Mouse (Mus musculus): ENCODE data around the gene Creb3l4.
A peak's percentile ranks its signal among the peaks of the same experiment; 100 is the strongest.

Creb3l4 gene

DNA sequence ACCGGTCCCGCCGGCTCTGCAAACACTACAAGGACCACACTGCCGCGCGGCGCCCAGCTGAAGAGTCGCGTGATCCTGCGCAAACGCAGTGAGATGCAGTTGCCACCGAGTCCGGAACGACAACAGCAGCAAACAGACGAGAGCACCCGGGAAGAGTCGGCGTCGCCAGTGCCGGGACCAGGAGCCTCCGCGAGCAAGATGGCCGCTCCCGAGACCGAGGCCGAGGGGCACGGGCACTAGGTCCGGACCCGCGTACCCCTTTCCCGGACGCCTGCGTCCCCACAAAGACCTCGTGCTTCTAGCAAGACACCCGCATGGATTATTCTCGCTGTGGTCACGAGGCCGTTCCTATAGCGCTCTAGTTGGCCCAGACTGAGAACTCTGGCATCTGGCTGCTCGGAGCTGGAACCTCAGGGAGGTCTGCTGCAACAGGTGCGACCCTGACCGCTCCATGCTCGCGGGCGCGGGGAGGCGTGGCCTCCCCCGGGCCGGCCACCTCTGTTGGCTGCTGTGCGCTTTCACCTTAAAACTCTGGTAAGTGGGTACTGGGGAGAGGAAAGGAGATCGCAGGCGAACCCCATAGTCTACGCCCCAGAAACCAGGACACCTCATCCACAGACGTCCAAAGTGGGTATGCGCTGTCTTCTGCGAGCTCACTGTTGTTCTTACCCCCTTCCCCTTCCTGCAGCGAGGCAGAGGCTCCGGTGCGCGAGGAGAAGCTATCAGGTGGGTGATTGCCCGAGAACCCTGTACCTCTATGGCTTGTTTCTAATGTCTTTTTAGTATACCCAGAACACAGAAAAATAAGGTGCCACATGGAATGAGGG lies 11.6 kb downstream of the Creb3l4 start, which contains the start of gene Jtb:
Gene Jtb, plus strand, starts transcription at position 91 of the 827 bp plus-strand sequence.
- DNase-seq (ENCODE audit: low spot score), result peak; percentile 94

DNA sequence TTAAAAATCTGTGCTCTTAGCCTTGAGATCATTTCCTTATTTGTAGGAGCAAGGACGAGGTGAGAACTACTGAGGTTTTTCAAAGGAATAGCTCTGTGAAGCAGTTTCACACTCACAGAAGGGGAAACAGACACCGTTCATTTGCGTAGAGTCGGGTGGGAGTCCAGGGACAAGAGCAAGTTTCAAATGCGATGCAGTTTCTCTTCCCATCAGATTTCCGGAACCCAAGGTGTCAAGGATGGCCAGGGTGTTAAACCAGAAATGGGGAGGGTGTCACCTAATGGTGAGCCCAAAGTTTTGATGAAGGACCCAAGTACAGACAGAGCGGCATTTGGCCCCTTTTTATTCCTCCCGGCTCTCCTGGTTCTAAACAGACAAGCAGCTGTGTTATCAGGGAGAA lies 12.2 kb downstream of the Creb3l4 start:
- DNase-seq (ENCODE audit: low spot score), result no peak

DNA sequence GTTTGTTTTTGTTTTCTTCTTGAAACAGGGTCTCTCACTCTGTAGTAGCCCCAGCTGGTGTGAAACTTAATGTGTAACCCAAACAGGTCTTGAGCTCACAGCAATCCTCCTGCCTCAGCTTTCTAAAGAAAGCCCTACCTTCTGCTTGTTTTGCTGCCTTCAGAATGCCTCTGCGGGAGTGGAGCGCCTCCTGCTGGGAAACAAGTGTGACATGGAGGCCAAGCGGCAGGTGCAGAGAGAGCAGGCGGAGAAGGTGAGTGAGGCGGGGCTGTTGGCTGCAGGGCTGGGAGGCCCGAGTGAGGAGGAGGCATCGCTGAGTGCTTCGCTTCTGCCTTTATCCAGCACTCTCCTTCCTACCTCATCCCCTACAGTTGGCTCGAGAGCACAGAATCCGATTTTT lies 19.0 kb downstream of the Creb3l4 start:
- DNase-seq (ENCODE audit: low spot score), result no peak

DNA sequence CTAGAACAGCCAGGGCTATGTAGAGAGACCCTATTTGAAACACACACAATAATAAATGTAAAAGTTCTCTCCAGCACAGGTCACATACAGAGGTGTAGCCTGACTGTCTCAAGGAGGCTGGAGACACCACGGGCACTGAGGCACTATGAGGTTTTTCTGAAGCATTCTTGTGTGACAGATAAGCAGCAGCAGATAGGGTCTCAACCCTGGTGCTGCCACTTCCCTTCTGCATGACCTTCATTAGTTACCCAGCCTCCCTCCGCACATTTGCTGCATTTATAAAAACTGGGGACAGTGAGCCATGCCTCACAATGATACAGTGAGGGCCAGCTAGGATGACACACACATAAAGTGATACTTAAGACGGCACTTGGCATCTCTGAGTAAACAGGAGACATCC lies 20.4 kb downstream of the Creb3l4 start:
- no peak for DNase-seq (ENCODE audit: low spot score)

DNA sequence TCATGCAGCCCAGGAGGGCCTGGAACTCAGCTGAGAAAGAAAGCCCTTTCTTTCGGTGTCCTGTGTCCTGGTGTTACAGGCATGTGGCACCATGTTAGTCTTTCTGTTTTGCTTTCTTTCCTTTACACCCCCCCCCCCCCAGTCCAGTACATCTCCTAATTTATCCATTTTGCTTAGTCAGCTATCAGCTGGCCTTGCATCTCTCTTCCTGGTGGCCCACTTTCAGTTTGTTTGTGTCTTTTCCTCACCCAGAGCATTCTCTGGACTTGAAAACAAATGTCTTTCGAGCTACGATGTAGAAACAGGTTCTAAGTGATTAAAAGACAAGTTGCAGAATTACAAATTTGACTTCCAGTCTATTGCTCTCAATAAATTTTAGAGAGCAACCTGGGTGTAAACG lies 20.9 kb downstream of the Creb3l4 start:
- no peak for DNase-seq (ENCODE audit: low spot score)

DNA sequence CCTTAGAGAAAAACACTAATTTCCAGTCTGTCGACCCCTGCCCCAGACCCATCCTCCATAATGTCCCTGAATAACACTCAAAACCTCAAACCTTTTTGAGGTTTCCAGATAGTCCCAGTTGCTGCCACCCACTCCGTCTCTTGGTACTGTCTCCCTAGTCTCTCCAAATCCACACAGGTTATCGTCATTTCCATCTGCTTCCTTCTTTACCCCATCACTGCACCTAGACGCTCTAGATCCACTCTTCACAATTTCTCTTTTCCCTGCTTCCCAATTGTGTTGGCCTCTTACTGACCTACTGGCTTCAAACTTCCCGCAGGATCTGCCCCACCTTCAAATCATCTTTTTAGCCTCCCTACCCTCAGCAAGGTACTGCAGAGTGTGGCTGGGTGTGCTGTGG lies 22.2 kb downstream of the Creb3l4 start:
- no peak for DNase-seq (ENCODE audit: low spot score)

DNA sequence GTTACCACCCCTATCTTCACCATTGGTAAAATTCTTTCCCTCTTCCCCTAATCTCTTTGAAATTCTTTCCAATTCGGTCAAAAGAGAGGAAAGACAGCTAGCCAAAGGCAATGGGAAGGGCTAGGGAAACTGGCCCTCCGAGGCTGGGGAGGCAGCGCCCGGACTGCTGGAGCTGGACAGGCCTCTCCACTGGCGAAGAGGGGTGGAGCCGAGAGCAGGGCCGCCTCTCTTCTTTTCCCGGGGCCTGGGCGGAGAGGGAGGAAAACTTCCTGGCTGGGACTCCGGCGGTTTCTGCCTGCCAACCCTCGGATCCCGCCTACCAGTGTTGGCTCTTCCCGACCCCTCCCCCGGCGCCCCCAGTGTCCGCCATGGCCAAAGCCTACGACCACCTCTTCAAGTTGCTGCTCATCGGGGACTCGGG lies 22.8 kb downstream of the Creb3l4 start:
- peak; percentile 84 for DNase-seq (ENCODE audit: low spot score)

DNA sequence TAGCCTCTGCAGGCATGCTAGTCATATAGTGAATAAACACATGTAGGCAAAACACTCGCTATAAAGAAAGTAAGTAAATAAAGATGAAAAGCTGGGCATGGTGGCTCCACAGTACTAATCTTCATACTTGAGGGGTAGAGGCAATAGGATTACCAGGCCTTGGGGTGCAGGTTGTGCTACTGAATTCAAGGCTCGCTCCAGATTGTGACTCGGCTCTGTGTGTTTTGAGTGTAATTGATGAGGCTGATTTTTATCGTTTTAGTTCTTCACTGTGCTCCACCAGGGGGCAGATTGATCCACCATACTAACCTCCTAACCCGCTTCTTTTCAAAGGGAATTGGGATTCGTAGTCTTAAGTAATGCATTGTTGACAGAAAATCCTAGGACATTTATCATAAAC lies 23.2 kb downstream of the Creb3l4 start:
- peak; percentile 47 for DNase-seq (ENCODE audit: low spot score)

DNA sequence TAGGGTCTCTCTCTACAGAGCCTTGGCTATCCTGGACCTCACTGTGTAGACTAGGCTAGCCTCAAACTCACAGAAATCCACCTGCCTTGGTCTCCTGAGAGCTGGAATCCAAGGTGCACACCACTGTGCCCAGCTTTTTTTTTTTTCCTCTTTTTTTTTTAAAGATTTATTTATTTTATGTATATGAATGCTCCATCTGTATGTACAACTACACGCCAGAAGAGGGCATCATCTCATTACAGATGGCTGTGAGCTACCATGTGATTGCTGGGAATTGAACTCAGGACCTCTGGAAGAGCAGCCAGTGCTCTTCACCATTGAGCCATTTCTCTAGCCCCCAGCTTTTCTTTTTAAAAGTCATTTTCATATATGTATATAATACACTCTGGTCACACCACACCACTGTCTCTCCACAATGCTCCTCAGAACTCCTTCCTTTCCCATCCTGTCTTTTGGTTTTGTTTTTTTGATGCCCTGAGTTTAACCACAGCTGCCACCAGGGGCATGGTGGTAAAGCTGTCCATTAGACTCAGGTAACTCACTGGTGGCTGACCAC lies 27.4 kb downstream of the Creb3l4 start:
- DNase-seq (ENCODE audit: low spot score), result no peak

DNA sequence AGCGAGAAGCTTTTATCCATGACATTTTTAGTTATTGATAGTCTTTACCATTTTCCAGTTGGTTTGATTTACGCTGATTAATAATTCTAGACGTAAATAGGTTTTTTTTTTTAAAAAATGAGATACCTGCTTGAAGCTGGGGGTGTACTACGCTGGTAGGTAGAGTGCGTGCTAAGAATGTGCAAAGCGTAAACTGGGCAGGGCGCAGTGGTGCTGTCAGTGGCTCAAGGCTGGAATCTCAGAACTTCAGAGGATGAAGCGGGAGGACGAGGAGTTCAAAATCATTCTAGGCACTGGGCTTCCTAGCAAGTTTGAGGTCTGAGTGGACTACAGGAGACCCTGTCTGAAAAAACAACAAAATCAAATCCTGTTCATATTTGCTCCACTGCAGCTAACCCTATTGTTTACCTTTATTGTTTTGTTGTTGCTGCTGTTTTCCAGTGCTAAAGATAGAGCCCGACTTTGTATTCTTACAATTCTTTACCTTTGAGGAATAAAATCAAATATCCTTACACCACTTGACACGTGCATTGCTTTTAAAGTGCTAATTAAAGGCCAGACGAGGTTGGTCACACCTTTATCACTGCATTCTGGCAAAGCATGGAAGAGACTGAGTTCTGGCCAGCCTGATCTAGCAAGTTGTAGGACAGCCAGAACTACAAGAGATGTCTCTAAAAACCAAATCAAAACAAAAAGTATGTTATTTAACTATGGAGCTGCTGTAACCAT lies 29.2 kb downstream of the Creb3l4 start:
- no peak for DNase-seq (ENCODE audit: low spot score)

DNA sequence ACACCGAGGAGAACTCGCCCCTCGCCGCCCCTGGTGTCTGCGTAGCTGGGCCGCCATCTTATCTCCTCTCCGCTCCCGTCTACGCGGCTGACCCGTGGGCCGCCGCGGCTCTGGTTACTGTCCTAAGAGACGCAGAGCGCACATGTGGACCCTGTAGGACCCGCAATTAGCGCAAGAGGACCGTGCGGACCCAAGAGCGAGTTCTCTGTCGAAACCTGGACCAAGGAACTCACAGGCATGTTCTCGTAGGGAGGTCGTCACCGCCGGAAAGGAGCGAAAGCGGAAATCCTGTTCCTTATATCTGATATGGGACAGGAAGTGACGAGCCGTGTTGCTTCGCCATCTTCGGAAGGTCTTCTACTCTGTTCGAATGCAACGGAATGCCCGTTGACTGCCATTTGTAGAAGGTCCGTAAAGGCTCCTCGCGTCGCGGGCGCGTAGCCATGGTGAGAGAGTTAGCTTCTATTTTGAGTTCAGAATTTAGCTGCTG lies 29.9 kb downstream of the Creb3l4 start, which contains the start of the genes Rps27 and Rab13:
Gene Rps27, minus strand, starts transcription at position 275 of the 490 bp plus-strand sequence.
Gene Rab13, plus strand, starts transcription at position 319 of the 490 bp plus-strand sequence.
- peak; percentile 95 for DNase-seq (ENCODE audit: low spot score)

DNA sequence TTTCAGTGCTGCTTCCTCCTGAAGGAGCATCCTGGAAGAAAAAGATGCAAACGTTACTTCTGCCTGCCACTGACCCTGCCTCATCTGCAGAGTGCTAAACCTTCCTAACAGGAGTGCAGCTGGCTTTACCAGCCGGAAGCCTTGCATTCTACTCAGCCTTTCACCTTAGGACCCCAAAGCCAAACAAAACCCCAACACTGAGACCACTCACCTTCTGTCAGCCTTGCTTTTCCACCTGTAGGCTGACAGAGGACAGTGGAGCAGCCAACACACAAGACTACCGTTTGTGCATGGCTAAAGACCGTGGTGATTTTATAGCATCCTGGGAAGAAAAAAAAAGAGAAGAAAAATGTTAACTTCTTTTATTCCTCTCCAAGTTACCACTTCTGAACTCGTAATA lies 30.6 kb downstream of the Creb3l4 start:
- no peak for DNase-seq (ENCODE audit: low spot score)

DNA sequence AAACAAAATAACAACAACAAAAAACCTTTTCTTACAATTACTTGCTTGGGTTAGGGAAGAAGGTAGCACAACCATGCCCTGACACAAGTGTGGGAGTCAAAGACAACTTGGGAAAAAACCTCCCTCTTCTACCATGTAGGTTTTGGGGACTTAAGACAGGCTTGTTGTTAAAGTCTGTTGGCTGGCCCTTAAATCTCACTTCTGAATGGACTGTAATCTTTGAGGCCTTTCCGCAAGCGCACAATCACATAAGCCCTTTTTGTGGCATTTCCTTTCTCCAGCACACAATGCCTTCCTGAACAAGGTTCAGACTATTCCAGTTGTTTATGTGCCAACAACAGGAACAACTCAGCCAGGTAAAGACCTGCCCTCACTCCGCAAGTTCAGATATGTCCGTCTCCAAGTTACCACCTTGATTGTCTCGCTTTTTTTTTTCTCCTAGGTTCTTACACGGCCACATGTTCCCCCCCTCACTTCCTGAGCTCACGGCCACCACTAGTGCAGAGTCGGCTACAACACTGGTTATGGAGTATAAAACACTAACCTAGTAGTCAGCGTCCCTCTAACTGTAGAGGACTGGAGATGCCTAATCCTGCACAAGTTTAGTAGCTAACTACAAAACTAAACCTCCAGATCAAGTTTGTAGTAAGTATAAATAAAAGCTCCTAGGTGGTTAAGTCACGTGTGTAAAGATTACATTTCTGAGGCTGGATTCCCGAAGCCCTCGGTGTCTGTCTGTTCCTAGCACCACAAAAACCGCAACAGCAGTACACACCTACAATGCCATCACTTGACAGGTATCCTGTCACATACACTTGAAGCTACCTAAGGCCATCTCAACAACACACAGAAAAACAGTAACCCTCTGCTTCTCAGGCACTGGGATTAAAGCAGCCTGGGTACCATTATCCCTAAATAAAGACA lies 31.6 kb downstream of the Creb3l4 start:
- no peak for DNase-seq (ENCODE audit: low spot score)

DNA sequence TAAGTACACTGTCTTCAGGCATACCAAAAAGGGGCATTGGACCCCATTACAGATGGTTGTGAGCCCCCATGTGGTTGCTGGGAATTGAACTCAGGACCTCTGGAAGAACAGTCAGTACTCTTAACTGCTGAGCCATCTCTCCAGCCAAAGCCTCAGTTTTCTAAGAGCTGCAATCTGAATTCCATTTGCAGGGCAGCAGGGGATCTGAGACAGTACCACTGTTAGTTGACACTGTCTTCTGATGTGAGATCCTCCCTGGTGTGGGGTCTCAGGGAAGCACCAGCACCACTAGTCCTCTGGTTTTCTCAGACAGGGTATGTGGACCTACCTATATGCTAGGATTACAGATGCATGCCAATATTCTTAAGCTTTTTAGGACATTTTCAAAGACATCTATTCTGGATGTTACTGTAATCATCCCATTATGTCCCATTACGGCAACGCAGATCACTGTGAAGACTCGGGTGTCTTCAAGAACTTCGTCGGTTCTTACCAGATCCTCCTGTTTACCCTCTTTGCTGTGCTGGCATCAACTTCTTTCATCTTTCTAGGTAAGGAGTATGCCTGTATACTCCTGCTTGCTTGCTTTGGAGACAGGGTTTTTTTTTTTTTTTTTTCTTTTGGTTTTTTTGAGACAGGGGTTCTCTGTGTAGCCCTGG lies 33.3 kb downstream of the Creb3l4 start:
- DNase-seq (ENCODE audit: low spot score), result no peak

DNA sequence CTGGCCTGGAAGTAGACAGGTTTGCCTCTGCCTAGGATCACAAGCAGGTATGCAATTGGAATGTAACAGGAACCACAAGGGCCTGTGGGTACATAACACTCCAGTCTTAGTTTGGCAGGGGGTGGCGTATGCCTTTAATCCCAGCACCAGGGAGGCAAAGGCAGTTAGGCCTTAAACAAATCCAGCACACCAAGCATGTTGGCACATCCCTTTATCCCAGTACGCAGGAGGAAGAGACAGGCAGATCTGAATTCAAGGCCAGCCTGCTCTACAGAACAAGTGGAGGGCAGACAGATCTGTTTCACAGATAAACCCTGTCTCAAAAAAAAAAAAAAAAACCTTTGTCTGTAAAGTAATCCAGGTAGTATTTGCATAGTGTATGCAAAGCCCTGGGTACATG lies 34.6 kb downstream of the Creb3l4 start:
- no peak for DNase-seq (ENCODE audit: low spot score)

DNA sequence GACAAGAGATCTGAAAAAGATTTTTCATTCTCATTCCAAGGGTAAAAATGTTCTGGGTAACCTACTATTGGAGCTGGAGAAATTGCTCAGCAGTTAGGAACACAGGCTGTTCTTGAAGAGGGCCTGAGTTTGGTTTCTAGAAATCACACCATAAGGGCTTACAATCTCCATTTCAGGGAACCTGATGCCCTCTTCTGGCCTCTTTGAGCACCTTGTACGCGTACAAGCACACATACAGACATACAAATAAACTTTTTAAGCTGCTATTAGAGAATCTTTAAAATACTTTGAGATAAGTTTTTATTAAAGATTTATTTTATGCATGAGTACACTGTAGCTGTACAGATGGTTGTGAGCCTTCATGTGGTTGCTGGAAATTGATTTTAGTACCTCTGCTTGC lies 38.7 kb downstream of the Creb3l4 start:
- no peak for DNase-seq (ENCODE audit: low spot score)

DNA sequence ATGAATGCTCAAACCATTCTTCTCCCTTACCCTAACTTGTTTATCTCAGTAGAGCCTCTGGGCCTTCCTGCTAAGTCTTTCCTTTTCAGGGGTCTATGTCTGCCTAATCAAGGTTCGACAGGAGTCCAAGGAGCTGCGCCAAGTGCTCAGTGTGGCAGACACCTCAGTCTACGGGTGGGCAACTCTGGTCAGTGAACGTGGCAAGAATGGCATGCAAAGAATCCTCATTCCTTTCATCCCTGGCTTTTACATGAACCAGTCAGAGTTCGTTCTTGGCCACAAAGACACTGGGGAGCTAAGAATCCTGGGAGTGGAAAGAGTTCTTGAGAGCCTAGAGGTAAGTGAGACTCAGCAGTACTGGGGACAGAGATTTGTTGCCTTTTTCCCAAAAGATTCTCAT lies 39.7 kb downstream of the Creb3l4 start:
- no peak for DNase-seq (ENCODE audit: low spot score)

DNA sequence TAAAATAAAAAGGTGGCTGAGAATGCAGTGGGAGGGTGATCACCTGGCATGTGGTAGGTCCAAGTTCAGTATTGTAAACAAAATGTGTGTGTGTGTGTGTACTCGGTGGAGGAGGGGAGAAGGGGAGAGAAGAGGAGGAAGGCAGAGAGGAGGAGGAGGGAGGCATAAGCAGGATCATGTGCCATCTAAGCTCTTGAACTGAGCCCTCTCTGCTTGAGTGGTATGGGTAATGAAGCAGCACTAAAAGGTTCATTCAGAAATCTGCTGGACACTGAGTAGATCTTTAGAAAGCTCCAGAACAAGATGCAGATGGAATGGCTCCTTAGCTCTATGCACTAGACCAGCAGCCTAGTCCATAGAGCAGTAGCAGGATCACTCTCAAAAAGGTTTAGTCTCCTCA lies 40.4 kb downstream of the Creb3l4 start:
- no peak for DNase-seq (ENCODE audit: low spot score)

DNA sequence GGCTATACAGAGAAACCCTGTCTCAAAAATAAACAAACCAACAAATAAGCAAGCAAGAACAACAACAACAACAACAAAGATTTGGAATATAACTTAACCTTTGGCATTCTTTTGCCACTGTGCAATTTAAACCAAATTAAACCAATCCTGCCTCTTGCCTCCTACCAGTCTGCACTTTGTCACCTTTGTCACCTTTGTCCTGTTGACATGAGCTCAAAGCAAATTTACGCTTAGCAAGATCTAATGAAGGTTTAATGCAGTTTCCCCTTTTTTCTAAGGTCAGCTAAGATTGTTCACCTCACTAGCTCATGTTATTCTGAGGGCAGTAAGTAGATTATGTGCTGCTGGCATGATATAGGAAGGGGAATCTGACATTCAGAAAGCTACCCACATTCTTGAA lies 45.8 kb downstream of the Creb3l4 start:
- no peak for DNase-seq (ENCODE audit: low spot score)

DNA sequence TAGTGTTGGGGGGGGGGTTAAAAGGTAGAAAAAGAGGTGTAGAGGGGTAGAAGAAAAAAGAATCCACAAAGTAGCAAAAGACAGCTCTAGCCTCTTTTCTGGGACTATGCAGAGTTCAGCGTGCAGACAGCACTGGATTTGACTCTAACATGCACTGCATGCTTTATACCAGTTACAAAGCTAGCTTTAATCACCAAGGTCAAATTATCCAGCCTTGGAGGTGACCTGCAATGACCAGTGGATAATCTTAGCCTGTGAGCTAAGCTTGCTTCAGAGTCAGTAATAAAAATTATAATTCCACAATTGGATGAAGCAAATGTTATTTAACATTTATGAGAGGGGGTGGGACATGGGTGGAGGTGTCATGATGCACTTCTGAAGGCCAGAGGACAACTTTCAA lies 47.7 kb downstream of the Creb3l4 start:
- no peak for DNase-seq (ENCODE audit: low spot score)

DNA sequence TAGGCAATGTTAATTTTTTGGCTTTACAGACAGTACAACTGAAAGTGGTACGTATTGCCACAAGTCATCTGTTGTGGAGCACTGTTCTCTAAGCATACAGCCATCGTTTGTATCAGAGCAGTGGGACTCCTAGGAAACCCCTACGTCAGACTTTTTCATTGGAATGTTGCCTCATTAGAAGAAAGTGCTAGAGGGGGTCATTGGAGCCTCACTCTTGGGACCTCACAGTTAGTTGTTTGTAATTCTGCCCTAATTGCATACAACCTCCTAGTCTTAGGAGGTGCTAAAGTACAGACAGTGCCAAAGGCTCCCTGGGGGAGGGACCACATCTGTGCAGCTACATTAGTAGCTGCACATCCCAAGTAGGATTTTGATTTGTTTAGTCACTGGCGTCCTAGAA lies 48.6 kb downstream of the Creb3l4 start:
- DNase-seq (ENCODE audit: low spot score), result no peak

All from yolk sac, embryonic 10.5 days (tissue).